Mouse (Mus musculus) intestine, postnatal 0 days (tissue): Measurements from ENCODE around the gene Mmp24. TPM values are rescaled to one million over a fixed set of nuclear protein-coding genes. Genes with fewer than 3 reads are reported as not detected.

Source experiments
- ATAC-seq: fragments of 200-750 bp; cut with Nextera tagmentation; 2 replicates; pipeline ENCODE4 v1.8.0; 2017; ENCODE audit warnings: mild to moderate bottlenecking, moderate TSS enrichment, moderate library complexity
- H3K27ac ChIP-seq: fragments of 300-500 bp; sonication (generic); 2 replicates; pipeline ENCODE4 v1.5.1; 2014; ENCODE audit warnings: mild to moderate bottlenecking, low read depth, low read length, moderate library complexity
- H3K27me3 ChIP-seq: fragments of 300-500 bp; sonication (generic); replicated peaks from 2 replicates; pipeline ENCODE4 v1.6.1; 2014; ENCODE audit warnings: low read length, mixed read lengths; ENCODE audit not compliant: control insufficient read depth, insufficient read depth
- H3K36me3 ChIP-seq: fragments of 300-500 bp; sonication (generic); 2 replicates; pipeline ENCODE4 v1.6.1; 2014; ENCODE audit warnings: mild to moderate bottlenecking, moderate library complexity; ENCODE audit not compliant: control insufficient read depth, insufficient read depth
- H3K4me1 ChIP-seq: fragments of 300-500 bp; sonication (generic); replicated peaks from 2 replicates; pipeline ENCODE4 v1.6.1; 2014; ENCODE audit warnings: antibody characterized with exemption, low read length, mixed read lengths; ENCODE audit not compliant: control insufficient read depth, insufficient read depth
- H3K4me2 ChIP-seq: fragments of 300-500 bp; sonication (generic); replicated peaks from 2 replicates; pipeline ENCODE4 v1.6.1; 2014; ENCODE audit warnings: low read depth, mild to moderate bottlenecking, moderate library complexity
- H3K4me3 ChIP-seq: fragments of 300-500 bp; sonication (generic); 2 replicates; pipeline ENCODE4 v1.5.1; 2014; ENCODE audit warnings: low read depth, low read length
- H3K9ac ChIP-seq: fragments of 300-500 bp; sonication (generic); 2 replicates; pipeline ENCODE4 v1.6.1; 2014; ENCODE audit warnings: mild to moderate bottlenecking, low read depth, low read length
- H3K9me3 ChIP-seq: fragments of 300-500 bp; sonication (generic); 2 replicates; pipeline ENCODE4 v1.6.1; 2016; ENCODE audit warnings: mixed run types; ENCODE audit not compliant: control insufficient read depth
- CTCF ChIP-seq: sonication (generic); IDR thresholded peaks from 2 replicates; pipeline ENCODE4 v1.5.1; 2016; ENCODE audit warnings: low read depth, mild to moderate bottlenecking, control low read depth, antibody characterized with exemption, moderate library complexity
- WGBS: fragments of 180-500 bp; shearing (Covaris S2); extraction: QIAGEN DNeasy Blood & Tissue Kit; methylation state at CpG from one replicate; pipeline ENCODE4 v1.1.7; 2014; 5-methylcytosine and 5-hydroxymethylcytosine counted together
- polyA plus RNA-seq: library from polyadenylated mRNA; unstranded; fragments of >200 nt; fragmentation: Nextera tagmentation; extraction: Ambion mirVana; gene quantifications from 2 replicates; pipeline ENCODE4 v1.2.1, GENCODE M21; 2015

The Mmp24 gene
- polyA plus RNA-seq, 1 experiment from 2014 or later = 0.22 TPM

- H3K27ac ChIP-seq = no peak overlapping the region
- H3K9ac ChIP-seq = no peak overlapping the region
- H3K27me3 ChIP-seq = no peaks in the 10 kb centered on the region
- TF ChIP-seq CTCF = no peak
- no peak overlapping the region for H3K4me2 ChIP-seq
- no peaks in the 10 kb centered on the region for H3K4me1 ChIP-seq
- no peaks in the 10 kb centered on the region for H3K9me3 ChIP-seq
- H3K36me3 ChIP-seq = no peaks in the 10 kb centered on the region
- no peak for ATAC-seq
- H3K4me3 ChIP-seq = no peak overlapping the region
- 56% methylated on average over 3 of the region's 3 CpGs for WGBS
These were observed 23.5 kb downstream of the Mmp24 start for GRCm38 (mm10) chr2:155798613-155799012.

GRCm38 (mm10) chr2:155802761-155803160, 27.6 kb downstream of the Mmp24 start:
- peaks cover 15% of the 10 kb centered on the region for H3K4me1 ChIP-seq
- H3K27me3 ChIP-seq = no peaks in the 10 kb centered on the region
- no peak for ATAC-seq
- H3K9ac ChIP-seq = no peak overlapping the region
- no peaks in the 10 kb centered on the region for H3K9me3 ChIP-seq
- TF ChIP-seq CTCF = peak; percentile 56
- no peak overlapping the region for H3K27ac ChIP-seq
- no peak overlapping the region for H3K4me2 ChIP-seq
- H3K36me3 ChIP-seq = no peaks in the 10 kb centered on the region
- H3K4me3 ChIP-seq = no peak overlapping the region
- WGBS = 67% methylated on average over 3 of the region's 3 CpGs

GRCm38 (mm10) chr2:155804053-155804452, 28.9 kb downstream of the Mmp24 start:
- Histone ChIP-seq H3K9ac (no peak overlapping the region), H3K4me2 (no peak overlapping the region), H3K27ac (no peak overlapping the region), H3K4me3 (no peak overlapping the region), H3K27me3 (no peaks in the 10 kb centered on the region), H3K36me3 (no peaks in the 10 kb centered on the region), H3K9me3 (no peaks in the 10 kb centered on the region), H3K4me1 (peaks cover 15% of the 10 kb centered on the region)
- WGBS = 57% methylated on average over 5 of the region's 5 CpGs
- no peak for ATAC-seq
- TF ChIP-seq CTCF = no peak

- peak overlapping the region; percentile 78 for H3K27ac ChIP-seq
- ATAC-seq = peak; percentile 80
- TF ChIP-seq CTCF = no peak
- H3K4me1 ChIP-seq = peaks cover 15% of the 10 kb centered on the region
- H3K27me3 ChIP-seq = no peaks in the 10 kb centered on the region
- H3K4me3 ChIP-seq = no peak overlapping the region
- H3K9me3 ChIP-seq = no peaks in the 10 kb centered on the region
- WGBS = 23% methylated on average over 6 of the region's 6 CpGs
- no peak overlapping the region for H3K9ac ChIP-seq
- no peaks in the 10 kb centered on the region for H3K36me3 ChIP-seq
- H3K4me2 ChIP-seq = peak overlapping the region; percentile 17; the same call in 1 of the 2 replicates
These were observed 30.2 kb downstream of the Mmp24 start for GRCm38 (mm10) chr2:155805231-155805924.

GRCm38 (mm10) chr2:155805925-155806255, 30.7 kb downstream of the Mmp24 start:
- Histone ChIP-seq H3K27me3 (no peaks in the 10 kb centered on the region), H3K9me3 (no peaks in the 10 kb centered on the region), H3K36me3 (no peaks in the 10 kb centered on the region), H3K4me1 (peaks cover 15% of the 10 kb centered on the region), H3K4me3 (no peak overlapping the region), H3K4me2 (peak overlapping the region; percentile 17; the same call in 1 of the 2 replicates), H3K27ac (no peak overlapping the region), H3K9ac (no peak overlapping the region)
- 54% methylated on average over 6 of the region's 6 CpGs for WGBS
- TF ChIP-seq CTCF = no peak
- ATAC-seq = no peak

GRCm38 (mm10) chr2:155806548-155806947, 31.4 kb downstream of the Mmp24 start:
- ATAC-seq = no peak
- Histone ChIP-seq H3K9me3 (no peaks in the 10 kb centered on the region), H3K4me2 (no peak overlapping the region), H3K36me3 (no peaks in the 10 kb centered on the region), H3K4me3 (no peak overlapping the region), H3K9ac (no peak overlapping the region), H3K27me3 (no peaks in the 10 kb centered on the region), H3K27ac (no peak overlapping the region), H3K4me1 (peaks cover 15% of the 10 kb centered on the region)
- 69% methylated on average over 5 of the region's 5 CpGs for WGBS
- TF ChIP-seq CTCF = no peak
